Mouse (Mus musculus) T-helper 1 cell (primary cell): ENCODE data around the gene Atxn3.

Experiments used
- in situ Hi-C: fragments of 300-600 bp; cut with MboI, MseI; formaldehyde crosslinking; loops from one replicate; pipeline ENCODE4 v1.15.1; 2025; ENCODE audit warnings: high pct_unique_total_duplicates

The Atxn3 gene

DNA sequence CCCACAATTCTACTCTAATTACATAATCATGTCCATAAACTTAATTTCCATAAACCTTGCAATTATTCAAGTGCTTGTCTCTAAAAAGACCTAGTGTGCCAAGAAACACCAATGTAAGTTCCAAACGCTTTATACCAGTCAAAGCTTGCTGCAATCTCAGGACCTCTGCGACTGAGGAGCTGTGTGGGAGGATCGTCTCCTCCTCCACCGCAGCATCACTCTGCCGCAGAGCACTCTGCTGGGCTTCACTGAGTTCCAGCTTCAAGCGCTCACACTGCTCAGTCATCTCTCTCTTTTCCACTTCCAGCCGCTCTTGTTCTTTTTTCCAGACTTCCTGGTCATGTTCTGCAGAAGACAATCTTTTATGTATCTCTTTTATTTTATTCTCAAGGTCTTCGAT is 64.8 kb downstream of the Atxn3 start:
- in situ Hi-C loops = no loop called here

DNA sequence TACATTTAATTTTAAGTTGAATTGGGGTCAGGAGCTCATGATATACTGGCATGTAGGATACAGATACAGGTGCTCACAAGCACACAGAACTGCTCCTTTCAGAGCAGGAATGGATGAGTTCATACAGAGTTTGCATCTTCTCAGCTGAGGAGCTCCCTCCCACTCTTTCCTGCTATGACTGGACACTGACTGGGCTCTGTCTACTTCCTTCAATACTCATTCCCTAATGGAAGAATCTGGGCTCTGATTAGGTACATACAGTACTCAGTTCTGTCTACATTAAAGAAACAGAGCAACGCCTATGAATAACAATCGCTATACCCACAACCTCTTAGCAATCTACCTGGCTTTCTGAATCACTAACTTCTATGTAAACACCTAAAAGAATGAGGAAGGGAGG is 65.2 kb downstream of the Atxn3 start:
- in situ Hi-C loops = no loop called here

DNA sequence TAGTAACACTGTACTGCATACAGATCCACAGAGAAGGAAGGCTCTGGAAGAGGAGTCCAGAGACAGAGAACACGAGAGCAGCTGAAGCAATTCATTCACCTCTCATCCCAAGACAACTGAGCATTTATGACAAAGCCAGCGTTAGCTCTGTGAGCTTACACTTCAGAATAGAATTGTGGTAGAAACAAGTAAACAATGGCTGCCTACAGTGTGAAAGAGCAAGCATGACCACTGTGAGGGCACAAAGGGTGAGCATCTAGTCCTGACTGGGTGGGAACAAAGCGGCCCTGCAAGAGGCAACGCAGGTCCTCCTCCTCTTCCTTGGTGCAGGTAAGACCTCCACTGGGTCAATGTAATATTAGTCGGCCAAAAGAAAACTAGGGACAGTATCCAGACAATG is 67.0 kb downstream of the Atxn3 start:
- in situ Hi-C loops = no loop called here

DNA sequence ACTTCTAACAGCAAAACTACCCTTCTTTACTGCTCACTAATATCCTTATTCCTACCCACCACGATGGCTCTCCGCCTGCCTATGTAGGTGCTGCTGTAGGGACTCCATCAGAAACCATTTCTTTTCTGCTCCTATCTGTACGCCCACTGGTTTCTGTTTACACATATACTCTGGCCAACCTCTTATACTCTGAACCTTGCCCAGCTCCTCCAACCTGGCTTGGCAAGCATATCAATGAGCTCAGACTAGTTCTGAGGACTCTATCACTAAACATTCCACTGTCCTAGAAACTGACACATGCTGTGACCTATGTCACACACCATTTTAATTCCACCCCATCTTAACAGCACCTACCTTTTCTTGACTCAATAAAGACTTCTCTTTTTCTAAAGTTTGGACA is 68.7 kb downstream of the Atxn3 start:
- in situ Hi-C loops = no loop called here

DNA sequence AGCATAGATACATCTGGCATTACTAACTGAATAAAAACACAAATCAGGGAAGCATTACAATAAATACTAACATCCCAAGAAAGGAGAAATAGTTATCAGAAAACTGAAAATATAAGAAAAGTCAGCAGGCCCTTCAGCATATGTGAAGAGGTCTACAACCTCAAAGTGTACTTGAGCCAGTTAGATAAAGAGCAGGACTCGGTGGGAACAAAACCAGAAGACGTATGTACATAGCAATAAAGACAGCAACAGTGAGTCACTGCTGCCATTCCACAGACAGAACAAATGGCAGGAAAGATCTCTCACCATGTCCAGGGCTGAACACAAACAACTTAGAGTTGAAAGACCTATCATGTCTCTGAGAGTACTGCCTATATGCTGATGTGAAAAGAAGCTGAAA is 69.7 kb downstream of the Atxn3 start:
- in situ Hi-C loops = no loop called here

DNA sequence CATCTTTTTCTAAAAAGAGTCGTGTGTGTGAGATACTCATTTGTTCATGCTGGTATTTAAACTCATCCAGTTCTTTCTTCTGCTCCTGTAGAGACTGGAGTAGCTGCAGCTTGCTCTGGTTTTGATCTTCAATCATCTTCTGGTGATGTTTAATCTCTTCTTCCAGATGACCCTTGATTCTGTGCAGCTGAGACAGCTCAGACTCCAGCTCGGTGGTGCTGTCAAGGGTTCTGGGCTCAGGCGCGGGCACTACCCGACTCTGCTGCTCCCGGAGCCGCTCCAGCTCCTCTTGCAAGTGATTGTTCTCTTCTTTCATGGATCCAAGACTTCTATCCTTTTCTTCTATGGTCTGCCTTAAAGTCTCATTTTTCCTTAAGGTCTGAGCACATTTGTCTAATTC is 73.1 kb downstream of the Atxn3 start:
- in situ Hi-C loops = no loop called here

DNA sequence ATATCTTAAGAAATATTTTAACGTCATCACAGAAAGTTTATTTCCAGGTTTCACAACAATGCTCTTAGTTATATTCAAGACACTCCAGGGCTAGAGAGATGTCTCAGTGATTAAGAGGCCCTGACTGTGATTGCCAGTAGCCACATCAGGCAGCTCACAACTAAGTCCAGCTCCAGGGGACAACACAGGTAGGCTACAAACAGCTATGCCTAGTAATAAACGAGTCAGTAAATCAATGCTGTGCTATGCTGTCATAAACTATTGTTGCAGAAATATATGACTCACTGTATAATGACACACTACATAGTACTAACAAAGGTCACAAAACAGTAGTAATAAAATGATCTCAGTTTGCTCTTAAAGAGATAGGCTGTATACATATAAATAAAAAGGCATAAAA is 81.7 kb downstream of the Atxn3 start:
- in situ Hi-C loops = no loop called here

DNA sequence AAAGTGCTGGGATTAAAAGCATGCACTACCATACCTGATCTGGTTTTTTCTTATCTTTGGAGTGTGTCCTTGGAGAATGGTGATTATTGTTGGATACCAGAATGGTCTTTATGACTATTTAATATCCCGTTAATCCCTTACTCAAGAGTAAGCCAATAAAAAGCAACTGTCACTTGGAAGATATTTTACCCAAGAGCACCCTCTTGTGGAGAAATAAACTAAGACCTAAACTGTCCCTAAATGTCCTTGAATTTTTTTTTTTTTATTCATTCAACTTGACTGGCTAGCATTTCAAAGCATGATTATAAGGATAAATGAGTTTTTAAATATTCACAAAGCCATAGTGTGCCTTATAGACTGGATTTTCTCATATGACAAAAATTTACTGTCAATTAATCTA is 82.9 kb downstream of the Atxn3 start:
- in situ Hi-C loops = no loop called here
